Comparison of ENCODE assay signal across 14 mouse cellular contexts in the genomic region with DNA sequence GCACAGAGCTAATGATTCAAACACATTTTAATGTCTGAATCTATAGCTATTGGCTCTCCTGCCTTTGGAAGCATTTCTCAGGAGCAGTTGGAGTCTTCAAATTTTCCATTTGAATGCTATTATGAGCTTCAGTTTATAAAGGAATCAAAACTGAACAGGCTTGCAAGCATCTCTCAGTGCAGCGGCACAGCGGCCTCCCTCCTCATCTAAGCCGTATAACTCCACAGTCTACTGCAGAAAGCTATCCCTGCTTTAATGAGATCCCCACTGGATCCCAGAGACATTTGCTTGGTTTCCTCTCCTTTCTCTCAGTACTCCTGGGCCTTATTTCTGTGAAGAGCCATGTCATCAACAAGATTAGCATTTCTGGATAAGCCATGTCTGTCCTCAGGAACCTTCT.
"Had no signal": no experiment of that assay in that cellular context is flagged by ENCODE, and none has a peak within 500 bp of the region (broad histone marks: within the 10 kb centered on the region; RNA-seq: fewer than 3 reads in every experiment).

No protein-coding gene starts in this region.

- H3K4me2 ChIP-seq: kidney, embryonic 15.5 days; limb, embryonic 13.5 days; neural tube, embryonic 12.5 days; stomach, embryonic 15.5 days had no signal

- H3K4me3 ChIP-seq: kidney, embryonic 15.5 days; limb, embryonic 13.5 days; myocyte; neural tube, embryonic 12.5 days; stomach, embryonic 15.5 days had no signal

- H3K9me3 ChIP-seq: kidney, embryonic 15.5 days; limb, embryonic 13.5 days; stomach, embryonic 15.5 days had no signal

- H3K4me1 ChIP-seq: stomach, embryonic 15.5 days had no signal

- H3K9ac ChIP-seq: kidney, embryonic 15.5 days; limb, embryonic 13.5 days; liver, embryonic 14.5 days; neural tube, embryonic 12.5 days; stomach, embryonic 15.5 days had no signal

- H3K27ac ChIP-seq: kidney, embryonic 15.5 days; limb, embryonic 13.5 days; liver, embryonic 14.5 days; neural tube, embryonic 12.5 days; stomach, embryonic 15.5 days had no signal

- H3K27me3 ChIP-seq: kidney, embryonic 15.5 days; limb, embryonic 13.5 days; neural tube, embryonic 12.5 days; stomach, embryonic 15.5 days had no signal

- DNase-seq: kidney, adult 18-20 months; kidney, postnatal 14 days; layer of hippocampus, postnatal 36 days; left cerebral cortex, postnatal 4 days; lung, adult 18-20 months; right cerebral cortex, postnatal 14 days; thymus, adult 2 months; thymus, postnatal 25 days had no signal

- H3K36me3 ChIP-seq: kidney, embryonic 15.5 days; limb, embryonic 13.5 days; neural tube, embryonic 12.5 days; stomach, embryonic 15.5 days had no signal
